Mouse (Mus musculus): ENCODE measurements around the gene Gm21977. TPM values are rescaled to one million over a fixed set of nuclear protein-coding genes. Genes with fewer than 3 reads are reported as not detected.
"Not testable (repeated sequence)": the region's sequence is repeated elsewhere in the genome, so short reads cannot be mapped to it uniquely, and the experiment has no call there.

Gene Gm21977
- total RNA-seq (2014; rRNA removed) (not detected in 2 replicates), polyA plus RNA-seq (2015; fragmentation: Nextera tagmentation; extraction: Ambion mirVana) (not detected in 2 replicates)

DNA sequence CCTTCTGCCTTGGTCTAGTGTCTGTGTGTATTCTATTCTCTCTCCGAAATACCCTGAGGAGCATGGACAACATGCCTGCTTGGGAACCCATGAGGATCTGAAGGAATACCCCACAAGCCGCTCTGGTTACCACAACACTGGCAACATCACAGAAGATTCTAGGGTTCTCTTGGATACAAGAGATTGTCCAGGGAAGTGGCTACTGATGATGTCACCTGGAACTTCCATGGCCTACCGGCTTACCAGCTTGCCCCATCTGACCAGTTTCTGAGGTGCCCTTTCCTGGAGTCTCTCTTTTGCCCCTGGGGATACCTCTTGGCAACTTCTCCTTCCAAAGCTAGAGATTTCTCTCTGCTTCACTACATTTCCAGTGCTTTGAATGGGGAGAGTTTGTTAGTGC lies at the start of gene Gm21977:
Gm21977 (minus strand) TSS at position 101 of the 400 bp plus-strand sequence.
- WGBS, result no CpG with 5 or more reads among the region's 3 CpGs
- not testable (repeated sequence) for H3K4me1 ChIP-seq (ENCODE audit: insufficient read depth); ATAC-seq

More for the DNA sequence above, at the start of gene Gm21977:
- not testable (repeated sequence) for H3K27ac ChIP-seq (ENCODE audit: low read depth, low read length); H3K4me2 ChIP-seq (ENCODE audit: low read depth); H3K4me3 ChIP-seq (ENCODE audit: low read depth, low read length); H3K9ac ChIP-seq; H3K27me3 ChIP-seq (ENCODE audit: insufficient read depth, low read length); H3K9me3 ChIP-seq (ENCODE audit: low read length); DNase-seq; H3K36me3 ChIP-seq (ENCODE audit: insufficient read depth)

Other genes starting within 250 kb of the Gm21977 start
- gene Gm3633, start 211.6 kb downstream of the Gm21977 start, total RNA-seq (2014; rRNA removed), result not detected in 2 replicates
- not detected in 2 replicates for gene Gm3633, start 211.6 kb downstream of the Gm21977 start, polyA plus RNA-seq (2015; fragmentation: Nextera tagmentation; extraction: Ambion mirVana)
- gene Gm10378, start 197.5 kb downstream of the Gm21977 start, total RNA-seq (2014; rRNA removed), result not detected in 2 replicates
- not detected in 2 replicates for gene Gm10378, start 197.5 kb downstream of the Gm21977 start, polyA plus RNA-seq (2015; fragmentation: Nextera tagmentation; extraction: Ambion mirVana)
- not detected in 2 replicates for gene Gm3015, start 84.7 kb downstream of the Gm21977 start, total RNA-seq (2014; rRNA removed)
- not detected in 2 replicates for gene Gm3015, start 84.7 kb downstream of the Gm21977 start, polyA plus RNA-seq (2015; fragmentation: Nextera tagmentation; extraction: Ambion mirVana)
- not detected in 2 replicates for gene Gm10377, start 55.5 kb downstream of the Gm21977 start, total RNA-seq (2014; rRNA removed)
- gene Gm10377, start 55.5 kb downstream of the Gm21977 start, polyA plus RNA-seq (2015; fragmentation: Nextera tagmentation; extraction: Ambion mirVana), result not detected in 2 replicates
- gene Gm8082, start 140.1 kb upstream of the Gm21977 start, total RNA-seq (2014; rRNA removed), result not detected in 2 replicates
- gene Gm8082, start 140.1 kb upstream of the Gm21977 start, polyA plus RNA-seq (2015; fragmentation: Nextera tagmentation; extraction: Ambion mirVana), result not detected in 2 replicates
- not detected in 2 replicates for gene Gm10376, start 162.2 kb upstream of the Gm21977 start, total RNA-seq (2014; rRNA removed)
- gene Gm10376, start 162.2 kb upstream of the Gm21977 start, polyA plus RNA-seq (2015; fragmentation: Nextera tagmentation; extraction: Ambion mirVana), result not detected in 2 replicates
- gene Gm8094, start 223.2 kb upstream of the Gm21977 start, total RNA-seq (2014; rRNA removed), result not detected in 2 replicates
- not detected in 2 replicates for gene Gm8094, start 223.2 kb upstream of the Gm21977 start, polyA plus RNA-seq (2015; fragmentation: Nextera tagmentation; extraction: Ambion mirVana)
- 0.10 and 0.46 TPM in 2 replicates for gene Gm8104, start 247.1 kb upstream of the Gm21977 start, total RNA-seq (2014; rRNA removed)
- gene Gm8104, start 247.1 kb upstream of the Gm21977 start, polyA plus RNA-seq (2015; fragmentation: Nextera tagmentation; extraction: Ambion mirVana), result 0.08 TPM in 1 of 2 replicates, not detected in the other

All from forebrain, postnatal 0 days (tissue).